Mouse (Mus musculus): ENCODE results near the gene Iqgap2. TPM values are rescaled to one million over a fixed set of nuclear protein-coding genes. Genes with fewer than 3 reads are reported as not detected.

Gene Iqgap2
- total RNA-seq, 1 experiment from 2014 or later, result 33.4 TPM

- no peak for ATAC-seq (ENCODE audit: extremely low read depth, insufficient number of reproducible peaks, low FRiP score, poor library complexity, severe bottlenecking)
These were observed 146.3 kb downstream of the Iqgap2 start for GRCm38 (mm10) chr13:95745451-95745850.

GRCm38 (mm10) chr13:95742881-95743466, 148.7 kb downstream of the Iqgap2 start:
- ATAC-seq (ENCODE audit: extremely low read depth, insufficient number of reproducible peaks, low FRiP score, poor library complexity, severe bottlenecking), result no peak

GRCm38 (mm10) chr13:95741813-95742689, 149.7 kb downstream of the Iqgap2 start:
- no peak for ATAC-seq (ENCODE audit: extremely low read depth, insufficient number of reproducible peaks, low FRiP score, poor library complexity, severe bottlenecking)

- no peak for ATAC-seq (ENCODE audit: extremely low read depth, insufficient number of reproducible peaks, low FRiP score, poor library complexity, severe bottlenecking)
These were observed 152.1 kb downstream of the Iqgap2 start for GRCm38 (mm10) chr13:95739651-95740050.

- no peak for ATAC-seq (ENCODE audit: extremely low read depth, insufficient number of reproducible peaks, low FRiP score, poor library complexity, severe bottlenecking)
These were observed 161.2 kb downstream of the Iqgap2 start for GRCm38 (mm10) chr13:95730491-95730890.

GRCm38 (mm10) chr13:95719320-95720232, 172.1 kb downstream of the Iqgap2 start:
- ATAC-seq (ENCODE audit: extremely low read depth, insufficient number of reproducible peaks, low FRiP score, poor library complexity, severe bottlenecking), result peak; percentile 71

GRCm38 (mm10) chr13:95715356-95715755, 176.4 kb downstream of the Iqgap2 start:
- ATAC-seq (ENCODE audit: extremely low read depth, insufficient number of reproducible peaks, low FRiP score, poor library complexity, severe bottlenecking), result no peak

- ATAC-seq (ENCODE audit: extremely low read depth, insufficient number of reproducible peaks, low FRiP score, poor library complexity, severe bottlenecking), result no peak
These were observed 177.3 kb downstream of the Iqgap2 start for GRCm38 (mm10) chr13:95714271-95714975.

- ATAC-seq (ENCODE audit: extremely low read depth, insufficient number of reproducible peaks, low FRiP score, poor library complexity, severe bottlenecking), result no peak
These were observed 179.0 kb downstream of the Iqgap2 start for GRCm38 (mm10) chr13:95712570-95713268.

GRCm38 (mm10) chr13:95712054-95712453, 179.7 kb downstream of the Iqgap2 start:
- ATAC-seq (ENCODE audit: extremely low read depth, insufficient number of reproducible peaks, low FRiP score, poor library complexity, severe bottlenecking), result peak; percentile 19; the same call in 1 of the 2 replicates

- ATAC-seq (ENCODE audit: extremely low read depth, insufficient number of reproducible peaks, low FRiP score, poor library complexity, severe bottlenecking), result no peak
These were observed 186.1 kb downstream of the Iqgap2 start for GRCm38 (mm10) chr13:95705589-95705988.

- ATAC-seq (ENCODE audit: extremely low read depth, insufficient number of reproducible peaks, low FRiP score, poor library complexity, severe bottlenecking), result no peak
These were observed 188.3 kb downstream of the Iqgap2 start for GRCm38 (mm10) chr13:95703376-95703775.

- no peak for ATAC-seq (ENCODE audit: extremely low read depth, insufficient number of reproducible peaks, low FRiP score, poor library complexity, severe bottlenecking)
These were observed 193.8 kb downstream of the Iqgap2 start for GRCm38 (mm10) chr13:95697874-95698273.

- 0 out of 2 replicates have a peak, but pooled peaks have one; percentile 13 for ATAC-seq (ENCODE audit: extremely low read depth, insufficient number of reproducible peaks, low FRiP score, poor library complexity, severe bottlenecking)
These were observed 195.0 kb downstream of the Iqgap2 start, which contains the start of gene F2rl2 for GRCm38 (mm10) chr13:95696654-95697163. F2rl2 (plus strand) TSS chr13:95696853.

- ATAC-seq (ENCODE audit: extremely low read depth, insufficient number of reproducible peaks, low FRiP score, poor library complexity, severe bottlenecking), result no peak
These were observed 195.5 kb downstream of the Iqgap2 start for GRCm38 (mm10) chr13:95696120-95696653.

- no peak for ATAC-seq (ENCODE audit: extremely low read depth, insufficient number of reproducible peaks, low FRiP score, poor library complexity, severe bottlenecking)
These were observed 199.5 kb downstream of the Iqgap2 start for GRCm38 (mm10) chr13:95692201-95692600.

GRCm38 (mm10) chr13:95688576-95688975, 203.1 kb downstream of the Iqgap2 start:
- no peak for ATAC-seq (ENCODE audit: extremely low read depth, insufficient number of reproducible peaks, low FRiP score, poor library complexity, severe bottlenecking)

GRCm38 (mm10) chr13:95685736-95686135, 206.0 kb downstream of the Iqgap2 start:
- peak; percentile 97 for ATAC-seq (ENCODE audit: extremely low read depth, insufficient number of reproducible peaks, low FRiP score, poor library complexity, severe bottlenecking)
